ENCODE assay signal across 1 mouse cellular context in the genomic region with DNA sequence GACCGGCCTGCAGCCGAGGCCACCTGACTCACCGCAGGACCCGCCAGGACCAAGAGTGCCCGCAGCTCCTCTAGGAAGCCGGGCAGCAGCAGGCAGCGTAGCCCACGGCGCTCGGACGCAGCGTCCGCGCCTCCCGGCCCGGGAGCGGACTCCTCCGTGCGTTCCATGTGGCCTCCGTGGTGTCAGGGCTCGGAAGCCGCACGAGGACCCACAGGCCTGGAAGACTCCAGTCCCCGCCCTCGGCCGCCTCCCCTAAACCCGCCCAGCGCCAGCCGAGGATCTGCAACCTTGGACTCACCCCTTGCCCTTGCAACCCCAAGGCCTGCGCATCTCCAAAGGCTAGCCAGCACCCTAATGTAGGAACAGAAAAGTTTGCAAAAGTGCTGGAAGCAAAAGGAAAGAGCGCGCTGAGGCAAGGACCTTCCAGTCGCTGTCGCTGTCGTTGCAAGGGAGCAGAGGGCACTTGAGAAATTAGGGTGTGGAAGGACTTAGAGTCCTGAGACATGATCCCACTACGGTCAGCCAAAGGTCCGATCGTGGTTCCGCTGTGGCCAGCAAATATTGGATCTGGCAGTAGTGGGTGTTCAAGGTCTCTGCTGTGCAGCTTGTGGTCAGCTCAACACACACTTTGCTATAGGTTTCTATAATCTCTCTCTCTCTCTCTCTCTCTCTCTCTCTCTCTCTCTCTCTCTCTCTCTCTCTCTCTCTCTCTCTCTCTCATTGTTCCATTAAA.
TF ChIP-seq lines count a peak whose summit lies in the region.

Gene Slc47a1 (minus strand): TSS at position 465 of the 733 bp plus-strand sequence.

TF ChIP-seq in CH12.LX, 34 proteins besides CTCF, POLR2A, EP300 and RAD21 (continued from another document):
- TF ChIP-seq TCF12 (IDR thresholded peaks at IDR 0.05; ENCODE audit: low read depth, low read length) (no peak), POLR2AphosphoS2 (IDR thresholded peaks at IDR 0.05; ENCODE audit: low read depth, low read length) (no peak), ZKSCAN1 (IDR thresholded peaks at IDR 0.05; ENCODE audit: borderline replicate concordance, low read depth, low read length) (no peak)
